Mouse (Mus musculus): ENCODE results near the gene Abca5. TPM values are rescaled to one million over a fixed set of nuclear protein-coding genes. Genes with fewer than 3 reads are reported as not detected.
A peak's percentile ranks its signal among the peaks of the same experiment; 100 is the strongest.

The Abca5 gene
- polyA plus RNA-seq, 1 experiment from 2014 or later, result 9.6 TPM

DNA sequence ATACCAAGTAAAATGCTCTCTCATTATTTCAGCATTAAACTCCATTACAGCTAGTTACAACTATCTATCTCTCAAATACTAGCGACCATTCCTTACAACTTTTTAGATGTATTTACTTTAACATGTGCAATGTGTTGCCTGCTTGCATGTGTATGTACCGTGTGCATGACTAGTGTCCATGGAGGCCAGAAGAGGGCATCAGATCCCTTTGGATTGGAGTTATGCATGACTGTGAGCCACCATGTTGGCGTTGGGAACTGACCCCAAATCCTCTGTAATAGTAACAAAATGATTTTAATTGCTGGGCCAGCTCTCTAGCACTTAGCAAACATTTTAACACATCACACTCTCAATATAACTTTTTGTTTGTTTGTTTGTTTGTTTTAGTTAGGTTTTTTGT, 49.1 kb downstream of the Abca5 start:
- ATAC-seq (replicated peaks), result no peak
- Histone ChIP-seq H3K36me3 (replicated peaks) (no peaks in the 10 kb centered on the region; the same call in 1 of the 2 replicates), H3K9me3 (no peaks in the 10 kb centered on the region), H3K4me2 (no peak overlapping the region), H3K4me1 (no peaks in the 10 kb centered on the region), H3K27ac (no peak overlapping the region), H3K9ac (no peak overlapping the region), H3K27me3 (replicated peaks) (no peaks in the 10 kb centered on the region), H3K4me3 (no peak overlapping the region)
- 84% methylated on average over 3 of the region's 3 CpGs for WGBS

DNA sequence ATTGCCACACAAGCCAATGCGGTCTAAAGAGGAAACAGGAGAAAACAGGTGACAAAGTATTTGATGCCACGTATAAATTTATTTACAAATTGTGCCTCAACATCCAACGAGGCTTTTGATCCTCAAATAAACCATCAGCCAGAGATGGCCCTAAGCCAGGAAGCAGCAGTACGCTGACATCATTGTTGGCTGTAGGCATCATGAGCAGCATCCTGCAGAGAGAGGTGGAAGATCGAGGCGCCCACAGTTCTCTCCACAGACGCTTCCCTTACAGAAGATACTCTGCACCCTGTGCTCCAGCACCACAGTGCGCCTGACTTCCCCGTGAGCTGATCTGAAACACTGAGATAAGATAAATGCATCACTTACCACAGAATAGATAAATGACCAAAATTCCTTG, 49.8 kb downstream of the Abca5 start:
- Histone ChIP-seq H3K4me2 (no peak overlapping the region), H3K27me3 (replicated peaks) (no peaks in the 10 kb centered on the region)

DNA sequence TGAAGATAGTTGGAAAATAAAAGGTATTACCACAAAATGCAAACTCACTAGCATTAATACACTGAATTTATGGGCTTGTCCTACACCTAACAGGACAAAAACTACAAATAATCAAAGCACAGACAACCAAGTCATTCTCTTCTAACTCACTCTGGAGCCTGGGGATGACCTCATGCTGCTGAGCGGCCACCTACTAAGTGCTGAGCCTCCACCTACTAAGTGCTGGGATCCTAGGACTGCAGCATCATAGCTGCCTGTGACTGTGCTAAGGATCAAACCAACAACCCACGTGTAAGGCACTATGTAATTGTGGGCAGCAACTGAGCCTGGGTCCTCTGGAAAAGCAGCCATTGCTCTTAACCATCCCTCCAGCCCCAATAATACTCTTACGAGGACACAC, 51.2 kb downstream of the Abca5 start:
- H3K9me3 ChIP-seq, result no peaks in the 10 kb centered on the region
- no peak overlapping the region for H3K27ac ChIP-seq
- H3K4me1 ChIP-seq, result no peaks in the 10 kb centered on the region
- H3K27me3 ChIP-seq (replicated peaks), result no peaks in the 10 kb centered on the region
- H3K4me3 ChIP-seq, result no peak overlapping the region
- no peak overlapping the region for H3K9ac ChIP-seq
- peaks cover 3% of the 10 kb centered on the region for H3K36me3 ChIP-seq (replicated peaks)
- WGBS, result 86% methylated on average over 3 of the region's 3 CpGs
- no peak for ATAC-seq (replicated peaks)
- H3K4me2 ChIP-seq, result no peak overlapping the region

More for the DNA sequence above, 49.8 kb downstream of the Abca5 start:
- H3K9me3 ChIP-seq, result no peaks in the 10 kb centered on the region
- H3K27ac ChIP-seq, result no peak overlapping the region
- no peak overlapping the region for H3K4me3 ChIP-seq
- H3K9ac ChIP-seq, result no peak overlapping the region
- WGBS, result 78% methylated on average over 9 of the region's 9 CpGs
- no peaks in the 10 kb centered on the region for H3K4me1 ChIP-seq
- H3K36me3 ChIP-seq (replicated peaks), result peaks cover 3% of the 10 kb centered on the region
- no peak for ATAC-seq (replicated peaks)

DNA sequence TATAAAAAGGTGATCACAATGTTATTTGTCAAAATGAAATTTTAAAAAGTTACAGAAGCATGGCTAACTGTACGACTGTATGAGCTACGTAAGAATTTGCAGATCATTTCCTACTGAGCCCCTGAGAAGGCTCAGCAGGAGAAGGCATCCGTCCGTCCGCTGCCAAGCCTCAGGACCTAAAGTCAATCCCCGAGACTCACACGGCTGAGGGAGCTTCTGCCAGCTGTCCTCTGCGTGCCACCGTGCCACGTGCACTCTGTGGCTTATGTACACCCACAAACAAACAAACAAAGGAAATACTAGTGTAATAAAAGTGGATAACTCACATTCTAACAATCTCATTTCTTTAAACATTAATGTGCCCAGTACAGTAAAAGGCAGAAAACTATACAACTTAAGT, 52.7 kb downstream of the Abca5 start:
- no peak overlapping the region for H3K9ac ChIP-seq

DNA sequence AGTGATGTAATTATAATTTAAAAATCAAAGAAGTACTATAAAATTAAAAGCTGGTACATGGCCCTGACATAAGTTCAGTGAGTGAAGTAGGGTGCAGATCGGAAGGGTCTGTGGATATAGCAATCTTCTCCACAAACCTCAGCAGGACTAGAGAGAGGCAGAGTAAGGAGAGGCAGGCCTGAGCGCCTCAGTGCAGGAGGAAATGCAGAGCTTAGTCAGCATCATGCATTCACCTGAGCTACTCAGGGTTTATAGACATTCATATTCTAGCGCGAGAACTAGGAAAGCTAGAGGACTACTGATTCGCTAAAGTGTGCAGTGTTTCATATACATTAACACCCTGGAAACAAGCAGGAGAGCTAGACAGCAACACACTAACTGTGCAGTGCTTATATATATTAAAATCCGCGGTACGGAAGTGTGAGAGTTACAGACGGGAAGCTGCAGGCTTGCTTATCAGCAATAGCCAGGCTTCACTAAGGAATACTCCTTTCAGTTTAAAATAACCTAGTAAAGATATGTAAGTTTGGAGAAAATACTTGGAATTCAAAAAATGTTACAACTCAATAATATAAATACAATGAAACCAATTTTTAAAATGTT, 53.2 kb downstream of the Abca5 start:
- Histone ChIP-seq H3K9me3 (no peaks in the 10 kb centered on the region), H3K4me2 (no peak overlapping the region), H3K9ac (no peak overlapping the region), H3K36me3 (replicated peaks) (peaks cover 3% of the 10 kb centered on the region), H3K4me1 (no peaks in the 10 kb centered on the region), H3K27me3 (replicated peaks) (no peaks in the 10 kb centered on the region), H3K4me3 (no peak overlapping the region), H3K27ac (no peak overlapping the region)
- no peak for ATAC-seq (replicated peaks)
- 88% methylated on average over 9 of the region's 9 CpGs for WGBS

More for the DNA sequence above, 52.7 kb downstream of the Abca5 start:
- Histone ChIP-seq H3K4me1 (no peaks in the 10 kb centered on the region), H3K36me3 (replicated peaks) (peaks cover 3% of the 10 kb centered on the region), H3K27me3 (replicated peaks) (no peaks in the 10 kb centered on the region), H3K4me3 (no peak overlapping the region), H3K27ac (no peak overlapping the region), H3K4me2 (no peak overlapping the region), H3K9me3 (no peaks in the 10 kb centered on the region)
- no peak for ATAC-seq (replicated peaks)
- 67% methylated on average over 10 of the region's 10 CpGs for WGBS

DNA sequence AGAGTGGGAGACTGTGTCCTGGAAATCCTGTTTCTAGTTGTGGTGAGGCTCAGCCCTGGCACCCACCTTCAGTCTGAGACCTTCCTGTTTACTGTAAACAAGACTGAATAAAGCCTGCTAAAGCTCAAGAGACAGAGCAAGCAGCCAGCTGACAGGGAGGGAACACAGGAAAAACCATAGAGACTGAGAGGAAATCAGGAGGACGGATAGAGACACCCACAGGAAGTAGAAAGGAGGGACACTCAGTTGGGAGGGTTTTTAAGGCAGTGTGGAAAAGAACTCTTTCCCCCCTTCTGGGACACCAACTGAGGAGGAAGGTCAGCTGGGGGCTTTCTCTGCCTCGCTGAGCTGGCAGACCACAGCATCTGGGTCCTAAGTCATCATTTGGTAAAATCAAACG, 62.7 kb downstream of the Abca5 start:
- Histone ChIP-seq H3K4me1 (no peaks in the 10 kb centered on the region), H3K27ac (no peak overlapping the region), H3K27me3 (replicated peaks) (no peaks in the 10 kb centered on the region), H3K9ac (no peak overlapping the region), H3K4me2 (no peak overlapping the region), H3K9me3 (no peaks in the 10 kb centered on the region), H3K4me3 (no peak overlapping the region), H3K36me3 (replicated peaks) (peaks cover 3% of the 10 kb centered on the region; the same call in 1 of the 2 replicates)
- ATAC-seq (replicated peaks), result no peak
- WGBS, result 65% methylated on average over 3 of the region's 3 CpGs

DNA sequence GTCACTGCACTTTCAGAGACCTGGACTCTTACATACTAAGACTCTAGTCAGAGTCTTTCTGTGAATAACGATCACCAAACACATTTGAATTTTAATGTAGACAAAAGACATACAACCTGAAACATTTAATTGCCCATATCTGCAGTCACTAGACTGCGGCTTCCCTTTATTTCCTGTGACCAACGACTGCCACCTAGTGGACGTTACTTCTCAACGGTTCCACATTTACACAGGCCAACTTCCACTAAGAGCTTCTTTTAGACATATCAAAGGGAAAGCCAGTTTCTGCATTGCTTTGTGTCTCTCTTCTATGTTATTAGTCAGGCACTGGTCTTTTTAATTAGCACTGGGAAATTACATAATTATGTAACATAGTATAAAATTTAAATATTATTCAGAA, 65.8 kb downstream of the Abca5 start:
- Histone ChIP-seq H3K9ac (no peak overlapping the region), H3K36me3 (replicated peaks) (0 out of 2 replicates have a peak, but pooled peaks cover 3% of the 10 kb centered on the region), H3K4me2 (no peak overlapping the region), H3K27ac (no peak overlapping the region), H3K4me1 (no peaks in the 10 kb centered on the region), H3K4me3 (no peak overlapping the region), H3K9me3 (no peaks in the 10 kb centered on the region), H3K27me3 (replicated peaks) (no peaks in the 10 kb centered on the region)
- WGBS, result 6% methylated on average over 5 of the region's 5 CpGs
- ATAC-seq (replicated peaks), result 0 out of 2 replicates have a peak, but pooled peaks have one; percentile 45

DNA sequence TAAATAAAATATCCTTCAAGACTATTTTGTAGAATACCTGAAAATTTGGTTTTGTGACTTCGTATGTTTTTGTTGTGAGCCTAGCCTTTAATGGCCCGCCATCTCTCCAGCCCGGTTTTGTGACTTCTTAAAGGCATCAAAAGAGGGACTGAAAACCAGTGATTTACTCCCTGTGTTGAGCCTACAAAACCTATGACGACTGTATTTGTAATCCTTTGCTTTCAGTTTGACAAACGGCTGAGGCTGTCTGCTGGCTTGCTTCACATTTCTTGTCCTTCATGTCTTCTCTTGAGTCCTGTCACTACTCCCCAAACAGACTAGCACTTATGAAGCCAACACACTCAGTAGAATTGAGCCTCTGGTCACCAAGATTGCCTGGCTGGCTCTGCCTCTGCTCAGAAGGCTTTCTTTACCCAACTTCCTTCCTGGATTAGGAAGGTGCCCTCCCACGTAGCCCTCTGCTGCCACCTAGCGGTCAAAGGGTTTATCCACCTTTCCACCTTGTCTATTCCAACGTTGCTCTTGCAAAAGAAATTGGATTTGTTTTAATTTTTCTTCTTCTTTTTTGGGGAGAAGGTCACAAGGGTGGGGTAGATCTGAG, 69.2 kb downstream of the Abca5 start:
- no peak overlapping the region for H3K4me2 ChIP-seq
- no peaks in the 10 kb centered on the region for H3K36me3 ChIP-seq (replicated peaks)
- WGBS, result 40% methylated on average over 8 of the region's 8 CpGs
- no peaks in the 10 kb centered on the region for H3K9me3 ChIP-seq
- H3K27ac ChIP-seq, result no peak overlapping the region
- H3K4me3 ChIP-seq, result no peak overlapping the region
- H3K27me3 ChIP-seq (replicated peaks), result no peaks in the 10 kb centered on the region
- H3K9ac ChIP-seq, result no peak overlapping the region
- no peaks in the 10 kb centered on the region for H3K4me1 ChIP-seq
- ATAC-seq (replicated peaks), result peak; percentile 74

DNA sequence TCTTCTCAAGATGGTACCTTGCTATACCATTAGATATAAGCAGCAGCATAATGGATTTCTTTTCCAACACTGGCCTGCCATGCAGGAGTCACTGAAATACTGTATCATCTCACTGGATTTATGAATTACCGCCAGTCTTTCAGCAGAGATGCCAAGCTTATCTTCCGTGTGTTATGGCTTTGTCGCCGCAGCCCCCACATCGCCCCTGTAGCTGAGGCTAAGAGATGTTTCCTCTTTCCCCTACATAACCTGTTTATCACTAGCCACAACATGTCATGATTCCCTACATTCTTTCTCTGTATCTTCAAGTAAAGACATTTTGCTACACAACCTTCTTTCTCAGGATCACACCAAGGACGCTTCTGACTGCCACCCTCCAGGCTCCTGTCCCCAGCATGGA, 70.3 kb downstream of the Abca5 start:
- no peak overlapping the region for H3K27ac ChIP-seq
- no peak overlapping the region for H3K4me3 ChIP-seq
- no peak for ATAC-seq (replicated peaks)
- no peaks in the 10 kb centered on the region for H3K36me3 ChIP-seq (replicated peaks)
- no peak overlapping the region for H3K9ac ChIP-seq
- H3K4me2 ChIP-seq, result no peak overlapping the region
- 95% methylated on average over 6 of the region's 6 CpGs for WGBS
- no peaks in the 10 kb centered on the region for H3K27me3 ChIP-seq (replicated peaks)
- no peaks in the 10 kb centered on the region for H3K9me3 ChIP-seq
- no peaks in the 10 kb centered on the region for H3K4me1 ChIP-seq

DNA sequence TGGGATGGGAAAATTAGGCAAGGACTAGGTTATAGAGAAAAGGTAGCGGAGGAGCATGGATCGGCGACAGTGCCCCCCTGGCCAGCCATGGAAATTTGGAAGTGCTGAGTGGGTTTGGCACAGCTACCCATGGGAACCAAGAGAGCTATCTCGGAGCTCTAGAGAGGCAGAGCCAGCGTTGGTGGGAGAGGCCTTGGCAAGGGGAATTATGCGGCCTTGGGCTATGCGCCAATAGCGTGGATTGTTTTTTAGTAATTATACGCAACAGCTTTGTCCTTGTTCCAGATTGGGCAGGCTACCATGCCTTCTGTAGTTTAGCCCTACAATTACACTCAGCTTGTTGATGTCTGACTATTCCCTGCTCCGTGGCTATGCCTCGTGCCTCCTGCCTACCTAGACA, 70.8 kb downstream of the Abca5 start:
- no peak for ATAC-seq (replicated peaks)
- H3K36me3 ChIP-seq (replicated peaks), result no peaks in the 10 kb centered on the region
- no peaks in the 10 kb centered on the region for H3K4me1 ChIP-seq
- H3K27ac ChIP-seq, result no peak overlapping the region
- WGBS, result 80% methylated on average over 11 of the region's 11 CpGs
- no peaks in the 10 kb centered on the region for H3K9me3 ChIP-seq
- H3K4me3 ChIP-seq, result no peak overlapping the region
- no peak overlapping the region for H3K9ac ChIP-seq
- H3K27me3 ChIP-seq (replicated peaks), result no peaks in the 10 kb centered on the region
- H3K4me2 ChIP-seq, result no peak overlapping the region

DNA sequence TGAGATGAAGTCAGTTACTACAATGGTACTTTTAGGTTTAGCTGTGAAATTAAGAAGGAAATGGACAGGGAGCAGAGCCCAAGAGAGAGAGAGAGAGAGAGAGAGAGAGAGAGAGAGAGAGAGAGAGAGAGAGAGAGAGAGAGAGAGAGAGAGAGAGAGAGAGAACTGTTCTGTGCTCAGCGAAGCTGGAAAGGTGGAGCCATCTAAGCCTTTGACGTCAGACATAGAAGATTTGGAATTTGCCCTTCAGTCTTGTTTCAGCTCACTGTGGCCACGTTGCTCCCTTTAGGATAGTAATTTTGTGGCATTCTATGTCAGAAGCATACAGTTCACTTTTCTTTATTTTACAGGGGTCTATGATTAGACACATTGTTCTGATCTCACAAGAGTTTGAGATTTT, 75.6 kb downstream of the Abca5 start:
- H3K4me1 ChIP-seq, result no peaks in the 10 kb centered on the region
- H3K9me3 ChIP-seq, result no peaks in the 10 kb centered on the region
- no peak overlapping the region for H3K4me3 ChIP-seq
- no peak for ATAC-seq (replicated peaks)
- no peak overlapping the region for H3K27ac ChIP-seq
- no peaks in the 10 kb centered on the region for H3K36me3 ChIP-seq (replicated peaks)
- WGBS, result 86% methylated on average over 3 of the region's 3 CpGs
- H3K9ac ChIP-seq, result no peak overlapping the region
- H3K27me3 ChIP-seq (replicated peaks), result no peaks in the 10 kb centered on the region
- H3K4me2 ChIP-seq, result no peak overlapping the region

DNA sequence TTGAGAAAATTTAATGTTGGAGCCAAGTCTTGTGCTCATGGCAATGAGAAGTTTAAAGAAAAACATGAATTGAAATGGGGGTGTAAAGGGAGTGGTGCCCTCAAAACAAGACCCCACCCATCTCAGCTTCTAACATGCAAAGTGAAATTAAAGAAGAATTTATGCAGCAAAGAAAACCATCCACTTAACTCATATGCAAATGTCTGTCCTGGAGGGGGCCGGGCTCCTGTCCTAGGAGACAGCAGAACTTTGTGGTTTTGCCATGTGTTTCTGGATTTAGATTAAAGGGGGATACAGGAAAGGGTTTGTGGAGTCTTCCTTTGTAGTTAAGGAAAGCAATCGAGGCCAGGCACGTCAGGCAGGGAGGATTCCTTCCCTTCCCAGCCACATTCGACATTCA, 79.6 kb downstream of the Abca5 start:
- Histone ChIP-seq H3K9me3 (no peaks in the 10 kb centered on the region), H3K4me2 (no peak overlapping the region), H3K27ac (no peak overlapping the region), H3K4me1 (no peaks in the 10 kb centered on the region), H3K4me3 (no peak overlapping the region), H3K27me3 (replicated peaks) (no peaks in the 10 kb centered on the region), H3K9ac (no peak overlapping the region), H3K36me3 (replicated peaks) (no peaks in the 10 kb centered on the region)
- ATAC-seq (replicated peaks), result no peak
- 82% methylated on average over 4 of the region's 4 CpGs for WGBS

DNA sequence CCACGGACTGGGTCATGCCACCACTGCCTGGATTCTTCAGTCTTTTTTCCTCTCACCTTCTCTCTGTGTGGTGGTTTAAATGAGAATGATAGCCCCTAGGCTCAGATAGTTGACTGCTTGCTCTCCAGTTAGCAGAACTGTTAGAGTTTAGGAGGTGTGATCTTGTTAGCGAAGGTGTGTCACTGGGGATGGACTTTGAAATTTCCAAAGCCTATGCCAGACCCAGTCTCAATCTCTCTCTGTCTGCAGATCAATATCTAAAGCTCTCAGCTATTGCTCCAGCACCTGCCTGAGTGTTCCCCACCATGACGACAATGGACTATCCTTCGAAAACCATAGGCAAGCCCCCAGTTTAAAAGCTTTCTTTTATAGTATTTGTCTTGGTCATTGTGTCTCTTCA, 80.5 kb downstream of the Abca5 start:
- WGBS, result 96% methylated on average over 4 of the region's 4 CpGs
- H3K9me3 ChIP-seq, result no peaks in the 10 kb centered on the region
- no peak for ATAC-seq (replicated peaks)
- H3K4me3 ChIP-seq, result no peak overlapping the region
- no peaks in the 10 kb centered on the region for H3K27me3 ChIP-seq (replicated peaks)
- no peak overlapping the region for H3K27ac ChIP-seq
- no peak overlapping the region for H3K4me2 ChIP-seq
- no peaks in the 10 kb centered on the region for H3K36me3 ChIP-seq (replicated peaks)
- H3K9ac ChIP-seq, result no peak overlapping the region
- no peaks in the 10 kb centered on the region for H3K4me1 ChIP-seq

Measured in midbrain, embryonic 15.5 days (tissue).